Mouse (Mus musculus): ENCODE measurements around the gene Micu1. TPM values are rescaled to one million over a fixed set of nuclear protein-coding genes. Genes with fewer than 3 reads are reported as not detected.

Micu1 gene
- total RNA-seq, 2 experiments from 2014 or later: 25.9 to 26.4 TPM

DNA sequence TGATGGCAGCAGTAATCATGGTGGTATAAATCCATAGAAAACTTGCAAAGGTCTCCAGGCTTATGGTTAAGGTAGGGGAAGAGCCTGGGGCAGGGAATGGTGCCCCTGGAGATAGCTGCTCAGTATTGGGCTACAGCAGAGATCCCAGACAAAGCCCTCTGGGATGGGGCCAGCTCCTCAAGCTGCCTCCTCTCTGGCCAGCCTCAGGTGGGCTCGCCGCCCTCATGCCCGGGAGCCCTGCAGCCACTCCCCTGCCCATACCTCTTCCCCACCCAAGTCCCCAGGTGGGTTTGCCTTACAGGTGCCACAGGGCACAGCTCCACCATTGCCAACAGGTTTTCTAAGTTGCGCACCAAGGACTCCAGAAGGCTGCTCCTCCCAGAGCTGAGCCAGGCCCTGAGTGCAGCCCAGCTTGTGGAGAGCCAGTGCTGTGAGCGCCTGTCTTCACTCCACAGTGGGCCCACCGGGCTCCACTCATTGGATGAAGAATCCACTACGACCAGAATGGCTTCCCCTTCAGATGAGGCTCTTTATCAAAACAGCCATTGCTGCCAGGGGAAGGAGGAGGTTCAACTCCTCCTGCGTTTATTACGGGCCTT, 196.0 kb downstream of the Micu1 start:
- intact Hi-C loops (cut with DNase I): no loop called here
- no peak for DNase-seq

DNA sequence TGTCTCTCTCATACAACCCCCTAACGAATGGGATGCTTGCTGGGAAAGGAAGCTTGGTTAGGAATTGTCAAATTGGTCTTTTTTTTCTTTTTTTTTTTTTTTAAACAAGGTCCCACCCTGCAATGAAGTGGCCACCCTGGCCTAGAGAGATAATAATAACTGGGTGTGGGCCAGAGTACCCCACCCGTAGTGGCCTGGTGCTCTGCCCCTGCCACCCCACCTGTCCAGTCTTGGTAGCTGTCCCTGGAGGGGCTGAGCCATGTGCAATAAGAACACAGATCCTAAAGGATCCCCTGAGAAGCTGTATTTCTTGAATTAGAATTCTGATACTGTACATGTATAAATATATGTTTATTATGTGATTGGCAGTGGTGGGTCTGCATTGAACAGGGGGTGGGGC, 196.7 kb downstream of the Micu1 start:
- intact Hi-C loops (cut with DNase I): no loop called here
- DNase-seq: no peak

DNA sequence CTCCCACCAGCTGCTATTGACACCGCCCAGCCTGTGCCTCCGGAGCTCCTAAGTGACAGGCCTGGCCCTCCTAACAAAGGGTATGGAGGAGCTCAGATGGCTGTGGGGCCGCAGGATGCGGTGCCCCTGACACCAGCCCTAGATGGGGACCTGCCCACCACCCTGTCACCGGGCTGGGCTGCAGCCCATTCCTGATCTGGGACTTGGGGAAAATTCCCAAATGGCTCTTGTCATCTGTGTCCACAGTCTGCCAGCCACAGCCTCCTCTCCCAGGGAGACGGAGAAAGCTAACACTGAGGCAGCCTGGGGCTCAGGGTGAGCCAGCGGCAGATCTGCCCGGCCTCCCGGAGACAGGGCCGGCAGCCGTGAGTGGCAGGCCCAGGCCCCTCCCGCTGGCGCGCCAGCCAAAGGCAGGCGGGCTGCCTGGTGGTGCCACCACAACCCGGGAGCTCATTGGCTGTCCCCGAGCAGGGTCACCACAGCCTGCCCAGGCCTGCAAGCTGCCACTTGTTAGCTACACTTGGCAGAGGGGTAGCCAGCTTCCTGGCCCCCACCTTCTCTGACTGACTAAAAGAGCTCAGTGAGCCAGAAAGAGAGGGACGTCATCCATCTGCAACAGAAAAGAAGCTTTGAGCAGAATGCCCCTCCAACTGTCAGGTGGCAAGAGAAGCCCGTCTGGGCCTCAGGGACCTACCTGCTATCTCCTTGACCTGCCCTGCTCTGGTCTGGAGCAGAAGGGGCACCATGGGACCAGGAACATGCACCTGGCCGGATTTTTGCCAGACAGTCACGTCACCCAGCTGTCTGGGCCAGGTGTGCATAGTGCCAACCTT, 197.3 kb downstream of the Micu1 start:
- peak; percentile 85 to 90 for DNase-seq
- intact Hi-C loops (cut with DNase I): no loop called here

DNA sequence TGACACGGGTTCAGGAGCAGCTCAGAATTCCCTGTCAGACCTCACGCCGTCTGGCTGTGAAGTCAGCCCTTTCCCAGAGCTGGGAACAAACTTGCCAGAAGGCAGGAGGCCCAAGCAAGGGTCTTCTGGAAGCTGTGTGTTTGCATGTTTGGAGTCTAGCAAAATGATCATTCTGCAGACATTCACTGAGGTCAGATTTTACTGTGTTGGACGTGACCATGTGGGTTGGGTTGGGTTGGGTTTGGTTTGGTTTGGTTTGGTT, 197.8 kb downstream of the Micu1 start:
- intact Hi-C loops (cut with DNase I): no loop called here
- DNase-seq: no peak

DNA sequence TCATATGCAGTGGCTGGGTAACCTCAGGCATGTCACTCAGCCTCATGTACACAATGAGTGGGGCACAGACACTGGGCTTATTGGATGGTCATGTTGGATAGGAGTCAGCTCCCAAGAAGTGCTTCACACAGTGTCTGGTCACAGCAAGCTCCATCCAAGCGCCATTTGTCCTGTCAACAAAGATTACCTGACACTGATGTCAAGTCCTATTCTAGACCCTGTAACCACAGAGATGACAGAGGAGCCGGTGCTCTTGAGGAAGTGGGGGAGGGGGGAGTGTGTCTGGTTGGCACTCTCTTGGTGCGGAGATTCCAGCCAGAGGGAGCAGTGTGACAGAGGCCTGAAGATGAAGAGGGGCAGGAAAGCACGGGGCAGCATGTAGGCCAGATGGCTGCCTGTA, 198.7 kb downstream of the Micu1 start:
- intact Hi-C loops (cut with DNase I): no loop called here
- DNase-seq: peak; percentile 64 to 75

DNA sequence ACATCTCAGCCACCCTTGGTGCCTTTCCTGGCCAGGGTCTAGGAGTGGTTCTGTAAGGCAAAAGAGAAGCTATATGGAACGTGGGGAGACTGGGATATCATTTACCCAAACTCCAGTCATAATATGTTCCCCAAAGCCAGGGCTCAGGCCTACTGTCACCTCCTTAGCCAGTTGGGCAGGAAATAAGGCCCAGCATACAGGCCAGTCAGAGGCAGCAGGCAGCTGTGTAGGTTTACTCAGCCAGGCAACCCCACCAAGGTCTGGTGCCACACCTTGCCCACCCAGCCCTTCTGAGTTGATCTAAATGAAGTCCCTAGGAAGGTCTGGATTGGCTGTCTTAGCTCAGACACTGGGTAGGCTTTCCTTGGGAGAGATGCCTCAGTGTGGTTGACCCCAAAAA, 199.2 kb downstream of the Micu1 start:
- intact Hi-C loops (cut with DNase I): no loop called here
- no peak for DNase-seq

DNA sequence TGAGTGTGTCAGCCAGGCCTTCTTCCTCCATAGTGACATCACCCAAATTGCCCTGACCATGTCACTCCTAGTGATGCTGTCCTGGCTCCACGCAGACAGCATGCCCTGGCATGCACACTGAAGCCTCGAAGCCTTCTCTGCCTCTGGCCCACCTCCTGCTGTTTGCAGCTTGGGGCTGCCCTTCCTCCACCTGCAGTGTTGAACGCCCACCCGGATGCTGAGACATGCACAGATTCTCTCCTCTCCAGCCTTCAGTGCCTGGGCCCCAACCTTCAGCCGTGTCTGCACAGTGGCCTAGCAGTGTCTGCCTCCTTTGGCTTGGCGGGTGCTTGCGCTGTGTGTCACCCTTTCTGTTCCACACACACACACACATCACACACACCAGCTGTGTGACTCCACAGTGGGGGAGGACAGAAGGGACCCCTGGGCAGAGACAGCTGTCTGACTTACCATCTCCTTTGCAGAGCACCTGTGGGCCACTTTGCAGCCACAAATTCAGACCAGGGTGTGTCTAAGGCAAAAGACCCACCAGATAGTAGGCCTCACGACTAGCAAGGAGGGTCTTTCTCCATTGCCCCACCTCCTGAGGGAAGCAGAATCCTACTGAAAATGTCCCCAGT, 199.8 kb downstream of the Micu1 start:
- DNase-seq: no peak
- intact Hi-C loops (cut with DNase I): no loop called here

DNA sequence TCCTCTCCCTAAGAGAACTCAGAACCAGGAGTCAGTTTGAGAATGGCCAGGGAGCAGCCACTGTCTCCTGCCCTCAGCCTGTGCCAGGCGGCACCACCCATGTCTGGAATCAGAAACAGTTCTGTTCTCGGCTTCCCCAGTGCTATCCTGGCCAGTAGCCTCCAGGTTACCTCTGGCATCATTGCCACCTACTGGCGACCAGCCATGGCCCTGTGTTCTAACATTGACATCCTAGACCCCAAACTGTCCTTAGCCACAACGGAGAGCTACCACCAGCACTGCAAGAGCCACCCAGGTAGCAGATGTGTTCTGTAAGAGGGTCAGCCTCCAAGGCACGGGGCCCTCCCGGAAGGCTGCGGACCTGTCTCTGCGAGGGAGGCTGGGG, 200.3 kb downstream of the Micu1 start:
- DNase-seq: no peak

DNA sequence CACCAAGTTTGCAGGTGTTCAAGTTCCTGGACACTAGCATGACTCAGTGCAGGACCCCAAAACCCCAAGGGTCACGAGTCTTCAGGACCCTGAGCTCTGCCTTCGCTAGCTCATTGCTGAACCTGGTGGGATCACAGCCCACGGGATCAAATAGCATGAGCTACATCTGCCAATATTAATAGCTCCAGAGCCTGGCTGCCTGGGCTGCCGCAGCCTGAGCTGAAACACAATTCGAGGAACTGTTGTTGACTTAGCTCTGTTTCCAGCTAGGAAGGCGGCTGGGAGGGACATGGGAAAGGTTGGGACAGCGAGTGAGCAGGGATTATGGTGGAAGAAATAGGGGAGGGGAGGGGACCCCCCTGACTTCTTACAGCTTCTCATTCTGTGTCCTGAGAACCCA, 200.9 kb downstream of the Micu1 start:
- intact Hi-C loops (cut with DNase I): no loop called here
- DNase-seq: no peak

More for the DNA sequence above, 200.3 kb downstream of the Micu1 start:
- intact Hi-C loops (cut with DNase I): no loop called here

DNA sequence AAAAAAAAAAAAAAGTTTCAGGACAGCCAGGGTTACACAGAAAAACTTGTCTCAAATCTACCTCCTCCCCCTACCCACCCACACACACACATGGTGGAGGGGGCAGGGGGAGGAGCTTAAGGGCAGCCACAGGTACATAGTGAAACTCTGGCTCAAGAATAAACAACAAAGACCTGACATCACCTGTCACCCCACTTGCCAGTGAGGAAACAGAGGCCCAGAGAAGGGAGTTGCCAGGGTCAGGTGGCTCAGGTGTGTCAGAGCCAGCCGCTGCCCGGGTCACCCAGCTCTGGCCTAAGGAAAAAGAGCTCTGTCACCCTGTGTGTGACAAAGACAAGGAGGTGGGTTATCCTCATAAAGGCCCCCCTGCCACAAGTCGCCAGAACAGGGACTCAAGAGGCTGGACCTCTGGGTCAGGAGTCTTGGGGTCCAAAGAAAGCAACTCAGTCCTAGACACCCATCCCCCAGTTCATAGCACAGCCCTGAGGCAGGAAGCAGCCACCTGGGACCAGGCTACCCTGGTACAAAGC, 204.9 kb downstream of the Micu1 start:
- intact Hi-C loops (cut with DNase I): no loop called here
- DNase-seq: no peak

DNA sequence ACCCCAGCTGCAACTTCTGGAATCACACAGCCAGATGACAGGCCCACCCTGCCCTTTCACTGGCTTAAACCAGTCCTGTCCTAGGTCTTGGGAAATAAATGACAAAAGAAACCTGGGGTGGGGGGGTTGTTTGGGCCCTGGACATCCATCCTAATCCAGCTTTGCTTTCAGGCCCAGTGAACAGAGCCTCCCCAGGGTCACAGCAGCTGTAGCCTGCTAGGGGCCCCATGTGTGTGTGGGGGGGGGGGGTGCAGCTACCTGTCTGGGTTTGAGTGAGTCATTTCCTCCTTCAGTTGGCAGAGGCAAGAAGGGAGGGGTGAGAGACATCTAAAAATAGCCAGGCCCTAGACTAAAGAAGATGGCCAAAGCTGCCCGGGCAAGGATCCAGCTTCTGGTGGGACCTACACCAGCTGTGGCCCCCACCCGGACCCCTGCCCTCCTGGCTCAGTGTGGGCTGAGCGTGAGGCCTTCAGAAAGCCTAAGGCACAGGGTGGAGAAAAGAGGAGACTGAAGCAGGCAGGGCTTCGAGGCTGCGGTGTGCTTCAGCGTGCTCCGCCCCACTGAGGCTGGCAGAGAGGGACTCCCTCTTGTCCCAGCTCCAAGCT, 205.5 kb downstream of the Micu1 start:
- intact Hi-C loops (cut with DNase I): loop anchor here (2.0 kb wide), 1 partner anchor 43 kb away; the partner anchor contains the start of gene Ddit4
- peak in 1 of 2 experiments; percentile 68 for DNase-seq

DNA sequence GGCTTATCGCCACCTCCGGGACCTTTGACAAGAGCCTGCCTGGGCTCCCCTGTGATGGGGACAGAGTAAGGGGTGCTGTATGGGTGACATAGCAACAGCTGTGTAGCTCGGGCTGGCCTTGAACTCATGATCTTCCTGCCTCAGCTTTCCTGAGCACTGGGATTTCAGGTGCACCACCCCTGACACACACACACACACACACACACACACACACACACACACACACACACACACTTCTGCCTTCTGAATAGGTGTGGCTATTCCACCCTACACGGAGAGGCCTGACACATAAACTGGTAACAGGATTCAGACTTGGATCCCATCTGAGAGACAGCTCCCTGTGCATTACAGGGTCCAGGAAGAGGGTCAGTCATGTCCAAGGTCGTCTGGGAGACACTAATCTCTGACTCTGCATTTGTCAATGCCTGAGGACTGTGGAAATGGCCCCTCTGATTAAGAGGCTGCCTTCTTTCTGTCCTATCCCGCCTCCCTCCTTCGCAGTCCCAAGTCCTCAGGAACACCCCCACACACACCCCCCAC, 206.6 kb downstream of the Micu1 start:
- intact Hi-C loops (cut with DNase I): loop anchor here (2.0 kb wide), 1 partner anchor 42 kb away; the partner anchor contains the start of gene Ddit4
- DNase-seq: no peak

DNA sequence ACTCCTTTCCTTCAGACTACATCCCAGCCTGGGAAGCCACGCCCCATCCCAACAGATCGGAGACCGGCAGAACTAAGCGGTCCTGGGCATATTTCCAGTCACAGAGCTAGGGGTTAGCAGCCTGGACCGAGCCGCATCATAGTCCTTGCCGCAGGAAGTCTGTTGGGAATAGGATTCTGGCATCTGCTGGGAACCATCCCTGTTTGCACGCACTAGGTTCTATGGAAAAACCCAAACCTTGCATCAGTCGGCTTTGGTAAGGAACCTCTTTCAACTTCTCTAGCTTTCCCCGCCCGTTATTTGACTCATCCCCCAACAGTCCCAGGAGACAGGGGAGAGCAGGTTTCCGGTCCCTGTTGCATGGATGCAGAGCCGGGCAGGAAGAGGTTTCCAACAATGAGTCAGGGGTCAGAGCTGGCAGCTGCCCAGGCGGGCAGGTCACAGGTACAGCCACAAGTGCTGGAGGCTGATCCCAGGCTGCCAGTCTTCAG, 207.1 kb downstream of the Micu1 start:
- intact Hi-C loops (cut with DNase I): loop anchor here (2.0 kb wide), 1 partner anchor 41 kb away; the partner anchor contains the start of gene Ddit4

DNA sequence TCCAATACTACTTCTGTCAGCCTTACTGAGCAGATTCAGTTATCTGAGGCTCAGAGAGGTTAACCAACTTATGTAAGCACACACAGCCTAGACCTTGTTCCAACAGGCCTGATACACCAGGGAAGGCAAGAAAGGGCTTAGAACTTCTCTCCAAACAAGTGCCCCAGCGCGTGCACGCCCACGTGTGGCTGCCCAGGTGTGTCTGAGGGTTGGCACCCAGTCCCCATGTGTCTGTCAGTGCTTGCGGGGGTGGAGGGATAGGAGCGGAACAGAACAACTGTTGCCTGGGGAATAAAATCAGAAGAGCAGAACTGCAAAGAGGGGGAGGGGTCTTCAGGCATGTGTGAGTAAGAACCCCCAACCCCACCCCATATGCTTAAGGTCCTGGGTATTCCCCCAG, 208.8 kb downstream of the Micu1 start:
- intact Hi-C loops (cut with DNase I): no loop called here
- no peak for DNase-seq

More for the DNA sequence above, 207.1 kb downstream of the Micu1 start:
- DNase-seq: peak; percentile 78 to 80

DNA sequence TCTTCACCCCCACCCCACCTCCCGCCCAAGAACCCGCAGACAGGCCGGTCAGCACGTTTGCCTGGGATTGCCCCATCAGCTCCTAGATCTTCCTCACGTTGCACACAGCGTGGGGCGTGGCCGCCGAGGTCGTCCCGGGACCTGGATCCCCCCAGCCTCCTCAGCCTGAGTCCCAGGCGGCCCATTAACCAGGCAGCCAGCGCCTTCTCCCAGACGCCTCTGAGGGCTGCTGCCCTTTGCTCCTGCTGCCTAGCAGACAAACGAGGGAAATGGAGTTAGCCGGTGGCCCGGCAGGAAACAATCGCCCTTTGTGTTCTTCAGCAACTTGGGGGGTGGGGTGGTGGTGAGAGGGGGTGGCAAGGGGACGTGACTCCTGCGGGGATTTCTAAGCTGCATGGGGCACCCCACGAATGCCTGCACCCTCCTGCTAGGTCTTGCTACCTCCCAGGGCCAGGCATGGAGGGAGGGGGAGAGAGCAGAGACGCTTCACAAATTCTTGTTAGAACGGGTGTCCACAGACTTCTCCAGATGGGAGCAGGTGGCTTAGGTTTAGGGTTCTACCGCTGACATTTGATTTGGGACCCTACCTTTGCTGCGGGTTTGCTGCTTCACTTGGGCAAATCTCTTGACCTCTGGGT, 209.4 kb downstream of the Micu1 start:
- intact Hi-C loops (cut with DNase I): no loop called here
- peak in 1 of 2 experiments; percentile 64 for DNase-seq

Other genes starting within 250 kb of the Micu1 start
- not detected for gene Gm10322, start 86.4 kb upstream of the Micu1 start, total RNA-seq (2021)
- 10 to 100 TPM; 23.9 to 24.3 TPM for gene Mcu, start 85.8 kb upstream of the Micu1 start, total RNA-seq (2021)
- 10 to 100 TPM; 35.2 to 41.9 TPM for gene Dnajb12, start 177.1 kb downstream of the Micu1 start, total RNA-seq (2021)
- gene Ddit4, start 249.4 kb downstream of the Micu1 start, total RNA-seq (2021): 100 to 1,000 TPM in 1 of 2 experiments, 10 to 100 TPM in 1; 65.8 to 116 TPM